Mouse (Mus musculus) CH12.LX (cell line): ENCODE data around the gene Dhx30. TPM values are rescaled to one million over a fixed set of nuclear protein-coding genes. Genes with fewer than 3 reads are reported as not detected.

Source experiments
- DNase-seq: peaks from one replicate; pipeline ENCODE4 v3.0.0-alpha.2; 2013; ENCODE audit errors: extremely low read depth
- H3K27ac ChIP-seq: 2 replicates; pipeline ENCODE4 v1.5.1; 2012; ENCODE audit warnings: low read depth, mild to moderate bottlenecking, control low read depth, moderate library complexity; ENCODE audit not compliant: insufficient read depth
- H3K27me3 ChIP-seq: replicated peaks from 2 replicates; pipeline ENCODE3; 2012; ENCODE audit warnings: inconsistent platforms
- H3K36me3 ChIP-seq, 2 experiments: replicated peaks in 1 of 2; 2 replicates each; pipeline versions ENCODE3 to v1.6.1; 2012; ENCODE audit warnings: inconsistent platforms in 1 of 2, low read length in 1 of 2, mild to moderate bottlenecking in 1 of 2, mixed read lengths in 1 of 2, moderate library complexity in 1 of 2; ENCODE audit not compliant: control insufficient read depth in 1 of 2, insufficient read depth in 1 of 2
- H3K4me1 ChIP-seq, 2 experiments: 2 replicates each; pipeline ENCODE4 v1.6.1; 2012; ENCODE audit warnings: inconsistent platforms in 1 of 2, moderate library complexity in 1 of 2; ENCODE audit not compliant: insufficient read depth in 2 of 2, control insufficient read depth in 1 of 2
- H3K4me2 ChIP-seq: 2 replicates; pipeline ENCODE4 v1.6.1; 2012; ENCODE audit warnings: low read depth, mild to moderate bottlenecking, control low read depth; ENCODE audit not compliant: poor library complexity, insufficient read depth, severe bottlenecking
- H3K4me3 ChIP-seq, 3 experiments: fragments of 150-350 bp in 1 of 3; sonication (generic) in 1 of 3; replicated peaks in 1 of 3; 2 replicates each; pipeline versions ENCODE3 to v1.5.1; 2011 to 2012; ENCODE audit warnings: low read depth in 2 of 3, low read length in 2 of 3, mild to moderate bottlenecking in 2 of 3, moderate library complexity in 2 of 3, control low read depth in 1 of 3, improper control_type of control experiment in 1 of 3, inconsistent platforms in 1 of 3, mixed read lengths in 1 of 3; ENCODE audit not compliant: poor library complexity in 1 of 3
- H3K79me2 ChIP-seq: replicated peaks from 2 replicates; pipeline ENCODE4 v1.6.1; 2012; ENCODE audit warnings: mild to moderate bottlenecking, moderate library complexity; ENCODE audit not compliant: control insufficient read depth, poor library complexity, insufficient read depth, severe bottlenecking; ENCODE audit errors: extremely low read depth
- H3K9ac ChIP-seq: 2 replicates; pipeline ENCODE4 v1.6.1; 2012; ENCODE audit warnings: low read depth, mild to moderate bottlenecking, control low read depth, moderate library complexity; ENCODE audit not compliant: insufficient read depth
- H3K9me3 ChIP-seq: replicated peaks from 2 replicates; pipeline ENCODE3; 2012; ENCODE audit warnings: low read length, inconsistent platforms, mixed read lengths
- CHD2 ChIP-seq: IDR thresholded peaks from 2 replicates; pipeline ENCODE4 v1.6.1; 2011; ENCODE audit warnings: low read length, improper control_type of control experiment
- CTCF ChIP-seq, 2 experiments: IDR thresholded peaks in 1 of 2; conservative IDR thresholded peaks in 1 of 2; 2 replicates each; pipeline ENCODE4 v1.5.1; 2011 to 2012; ENCODE audit warnings: low read depth in 2 of 2, low read length in 2 of 2, improper control_type of control experiment in 1 of 2, inconsistent platforms in 1 of 2, mild to moderate bottlenecking in 1 of 2, moderate library complexity in 1 of 2
- EP300 ChIP-seq: IDR thresholded peaks from 2 replicates; pipeline ENCODE4 v1.6.1; 2011; ENCODE audit warnings: low read length, improper control_type of control experiment
- ETS1 ChIP-seq: conservative IDR thresholded peaks from 2 replicates; pipeline ENCODE4 v1.6.1; 2012; ENCODE audit warnings: low read depth, mild to moderate bottlenecking, inconsistent platforms, low read length, improper control_type of control experiment, moderate library complexity
- HCFC1 ChIP-seq: IDR thresholded peaks from 2 replicates; pipeline ENCODE4 v1.6.1; 2012; ENCODE audit warnings: low read depth, mild to moderate bottlenecking, inconsistent platforms, low read length, improper control_type of control experiment
- KAT2A ChIP-seq: IDR thresholded peaks from 2 replicates; pipeline ENCODE4 v1.6.1; 2012; ENCODE audit warnings: low read length, improper control_type of control experiment, inconsistent platforms; ENCODE audit not compliant: insufficient replicate concordance
- MAFK ChIP-seq: IDR thresholded peaks from 2 replicates; pipeline ENCODE4 v1.6.1; 2011; ENCODE audit warnings: low read length, improper control_type of control experiment; ENCODE audit not compliant: insufficient replicate concordance
- MAX ChIP-seq: IDR thresholded peaks from 2 replicates; pipeline ENCODE4 v1.6.1; 2011; ENCODE audit warnings: low read length, improper control_type of control experiment
- MAZ ChIP-seq: IDR thresholded peaks from 2 replicates; pipeline ENCODE4 v1.6.1; 2012; ENCODE audit warnings: low read depth, mild to moderate bottlenecking, inconsistent platforms, low read length, improper control_type of control experiment, moderate library complexity
- MXI1 ChIP-seq: IDR thresholded peaks from 2 replicates; pipeline ENCODE4 v1.6.1; 2011; ENCODE audit warnings: mild to moderate bottlenecking, low read depth, low read length, improper control_type of control experiment
- MYC ChIP-seq: IDR thresholded peaks from 2 replicates; pipeline ENCODE4 v1.6.1; 2011; ENCODE audit warnings: low read depth, mild to moderate bottlenecking, improper control_type of control experiment, low read length
- NRF1 ChIP-seq: IDR thresholded peaks from 2 replicates; pipeline ENCODE4 v1.6.1; 2014; ENCODE audit warnings: low read depth, mild to moderate bottlenecking, inconsistent platforms, low read length, improper control_type of control experiment, moderate library complexity
- POLR2A ChIP-seq: IDR thresholded peaks from 2 replicates; pipeline ENCODE4 v1.6.1; 2011; ENCODE audit warnings: low read depth, mild to moderate bottlenecking, improper control_type of control experiment, low read length
- POLR2AphosphoS2 ChIP-seq: IDR thresholded peaks from 2 replicates; pipeline ENCODE4 v1.6.1; 2011; ENCODE audit warnings: low read depth, low read length, improper control_type of control experiment
- RAD21 ChIP-seq: IDR thresholded peaks from 2 replicates; pipeline ENCODE4 v1.6.1; 2011; ENCODE audit warnings: low read depth, mild to moderate bottlenecking, low read length, improper control_type of control experiment, moderate library complexity
- RCOR1 ChIP-seq: conservative IDR thresholded peaks from 2 replicates; pipeline ENCODE4 v1.6.1; 2012; ENCODE audit warnings: low read depth, mild to moderate bottlenecking, inconsistent platforms, low read length, improper control_type of control experiment
- SIN3A ChIP-seq: IDR thresholded peaks from 2 replicates; pipeline ENCODE4 v1.6.1; 2012; ENCODE audit warnings: low read length, improper control_type of control experiment, inconsistent platforms
- TCF12 ChIP-seq: IDR thresholded peaks from 2 replicates; pipeline ENCODE4 v1.6.1; 2014; ENCODE audit warnings: low read depth, mild to moderate bottlenecking, inconsistent platforms, low read length, improper control_type of control experiment
- UBTF ChIP-seq: IDR thresholded peaks from 2 replicates; pipeline ENCODE4 v1.6.1; 2012; ENCODE audit warnings: low read depth, mild to moderate bottlenecking, inconsistent platforms, low read length, improper control_type of control experiment, moderate library complexity
- USF1 ChIP-seq: IDR thresholded peaks from 2 replicates; pipeline ENCODE4 v1.6.1; 2014; ENCODE audit warnings: low read depth, mild to moderate bottlenecking, inconsistent platforms, low read length, improper control_type of control experiment
- USF2 ChIP-seq: conservative IDR thresholded peaks from 2 replicates; pipeline ENCODE4 v1.6.1; 2011; ENCODE audit warnings: low read depth, low read length, improper control_type of control experiment
- dilution Hi-C: fragments of 300-500 bp; cut with MboI; formaldehyde crosslinking; loops from 2 replicates; pipeline ENCODE4 v1.14.3; 2020; ENCODE audit warnings: low sequenced_read_pairs; ENCODE audit not compliant: extremely low pct_unique_long_range_greater_than_20kb, extremely low pct_ligation_motif_present
- in situ Hi-C: fragments of 300-500 bp; cut with MboI; formaldehyde crosslinking; loops from 3 replicates; pipeline ENCODE4 v1.14.3; 2019; ENCODE audit warnings: low sequenced_read_pairs, low pct_ligation_motif_present, low pct_unique_long_range_greater_than_20kb, mixed read lengths
- polyA plus RNA-seq: library from polyadenylated mRNA; unstranded; fragments of >175 nt; gene quantifications from 2 replicates; pipeline ENCODE4 v1.2.1, GENCODE M21; 2012; ENCODE audit warnings: low read depth; ENCODE audit not compliant: insufficient read length
- total RNA-seq, 2 experiments: library from RNA; depleted of rRNA; stranded (reverse); fragments of 300-350 nt in 1 of 2; fragments of >200 nt in 1 of 2; gene quantifications; 2 replicates each; pipeline ENCODE4 v1.2.3; 2012 to 2014

The Dhx30 gene
- total and polyA plus RNA-seq, 3 experiments = 68.8 to 129 (median 99.3) TPM

- no peaks in the 10 kb centered on the region for H3K79me2 ChIP-seq
- H3K4me1 ChIP-seq = no peaks in the 10 kb centered on the region
- H3K9me3 ChIP-seq = no peaks in the 10 kb centered on the region
- H3K9ac ChIP-seq = no peak overlapping the region
- no peak overlapping the region for H3K4me3 ChIP-seq
- DNase-seq = no peak
- no peak for TF ChIP-seq USF1
- no peak for TF ChIP-seq RCOR1
- no peak for TF ChIP-seq CTCF (conservative IDR thresholded peaks at IDR 0.05 in 1 of 2, IDR thresholded peaks at IDR 0.05 in 1 of 2; ENCODE audit: low read depth in 2 of 2, low read length in 2 of 2)
- dilution Hi-C loops = no loop called here
- H3K27me3 ChIP-seq = no peaks in the 10 kb centered on the region
- H3K27ac ChIP-seq = no peak overlapping the region
- peaks cover 56 to 85% of the 10 kb centered on the region in 2 experiments for H3K36me3 ChIP-seq
- no peak overlapping the region for H3K4me2 ChIP-seq
- in situ Hi-C loops = loop anchor here (5.0 kb wide), 2 partner anchors 84 to 179 kb away; no protein-coding TSS in a partner anchor
These were observed 46.6 kb downstream of the Dhx30 start for GRCm38 (mm10) chr9:110071011-110071410.

GRCm38 (mm10) chr9:110070358-110070757 is 47.3 kb downstream of the Dhx30 start:
- Histone ChIP-seq H3K27me3 (no peaks in the 10 kb centered on the region), H3K4me3 (no peak overlapping the region), H3K4me2 (no peak overlapping the region), H3K27ac (no peak overlapping the region), H3K79me2 (no peaks in the 10 kb centered on the region), H3K36me3 (peaks cover 56 to 90% of the 10 kb centered on the region in 2 experiments), H3K9ac (no peak overlapping the region), H3K9me3 (no peaks in the 10 kb centered on the region), H3K4me1 (no peaks in the 10 kb centered on the region)
- no peak for DNase-seq
- in situ Hi-C loops (loop anchor here (5.0 kb wide), 2 partner anchors 83 to 178 kb away; no protein-coding TSS in a partner anchor), dilution Hi-C loops (no loop called here)
- TF ChIP-seq CHD2 = no peak

- H3K36me3 ChIP-seq = peaks cover 49 to 87% of the 10 kb centered on the region in 2 experiments
- dilution Hi-C loops = no loop called here
These were observed 48.9 kb downstream of the Dhx30 start for GRCm38 (mm10) chr9:110068745-110069144.

GRCm38 (mm10) chr9:110064641-110065040 is 53.0 kb downstream of the Dhx30 start:
- Histone ChIP-seq H3K4me1 (peaks cover 0 to 16% of the 10 kb centered on the region in 2 experiments; a peak in 2 of 4 replicates), H3K36me3 (peaks cover 31 to 63% of the 10 kb centered on the region in 2 experiments), H3K9ac (no peak overlapping the region), H3K27me3 (no peaks in the 10 kb centered on the region), H3K9me3 (no peaks in the 10 kb centered on the region), H3K27ac (no peak overlapping the region), H3K79me2 (no peaks in the 10 kb centered on the region), H3K4me2 (no peak overlapping the region), H3K4me3 (no peak overlapping the region)
- in situ Hi-C loops = no loop called here
- no peak for DNase-seq
- dilution Hi-C loops = no loop called here
- no peak for TF ChIP-seq MAZ
- TF ChIP-seq USF1 = no peak
- TF ChIP-seq MAX = no peak
- TF ChIP-seq SIN3A = no peak
- TF ChIP-seq UBTF = no peak
- no peak for TF ChIP-seq USF2
- TF ChIP-seq KAT2A = no peak
- no peak for TF ChIP-seq HCFC1
- TF ChIP-seq ETS1 = no peak
- no peak for TF ChIP-seq TCF12
- no peak for TF ChIP-seq MXI1
- TF ChIP-seq POLR2AphosphoS2 = no peak
- no peak for TF ChIP-seq NRF1
- no peak for TF ChIP-seq EP300
- TF ChIP-seq MYC = no peak

More at GRCm38 (mm10) chr9:110068745-110069144, 48.9 kb downstream of the Dhx30 start:
- TF ChIP-seq POLR2AphosphoS2 (no peak), MAFK (no peak), MYC (no peak), USF1 (no peak), POLR2A (no peak), RAD21 (no peak), MAZ (no peak)
- TF ChIP-seq, all 38 proteins: peak for 0
- no peaks in the 10 kb centered on the region for H3K27me3 ChIP-seq
- no peaks in the 10 kb centered on the region for H3K79me2 ChIP-seq
- no peaks in the 10 kb centered on the region for H3K4me1 ChIP-seq
- H3K9me3 ChIP-seq = no peaks in the 10 kb centered on the region
- no peak overlapping the region for H3K27ac ChIP-seq
- H3K4me3 ChIP-seq = no peak overlapping the region
- no peak for DNase-seq
- in situ Hi-C loops = no loop called here
- no peak overlapping the region for H3K4me2 ChIP-seq
- H3K9ac ChIP-seq = no peak overlapping the region
